Mouse (Mus musculus) hindbrain, embryonic 15.5 days (tissue): ENCODE results near the gene Car11. TPM values are rescaled to one million over a fixed set of nuclear protein-coding genes. Genes with fewer than 3 reads are reported as not detected.

Experiments used
- ATAC-seq: fragments of 200-750 bp; cut with Nextera tagmentation; 2 replicates; pipeline ENCODE4 v1.8.0; 2017; ENCODE audit warnings: low read depth, moderate number of reproducible peaks, moderate TSS enrichment; ENCODE audit not compliant: low FRiP score
- H3K27ac ChIP-seq: fragments of 300-500 bp; sonication (generic); replicated peaks from 2 replicates; pipeline ENCODE4 v1.5.1; 2015; ENCODE audit warnings: mild to moderate bottlenecking, inconsistent platforms
- H3K27me3 ChIP-seq: fragments of 300-500 bp; sonication (generic); 2 replicates; pipeline ENCODE4 v1.6.1; 2015; ENCODE audit warnings: control low read depth, inconsistent platforms
- H3K36me3 ChIP-seq: fragments of 300-500 bp; sonication (generic); 2 replicates; pipeline ENCODE4 v1.6.1; 2015; ENCODE audit warnings: control low read depth, inconsistent platforms
- H3K4me1 ChIP-seq: fragments of 300-500 bp; sonication (generic); replicated peaks from 2 replicates; pipeline ENCODE4 v1.6.1; 2015; ENCODE audit warnings: control low read depth, inconsistent platforms
- H3K4me2 ChIP-seq: fragments of 300-500 bp; sonication (generic); 2 replicates; pipeline ENCODE4 v1.6.1; 2015; ENCODE audit warnings: moderate library complexity, mild to moderate bottlenecking, inconsistent platforms
- H3K4me3 ChIP-seq: fragments of 300-500 bp; sonication (generic); 2 replicates; pipeline ENCODE4 v1.5.1; 2015; ENCODE audit warnings: mild to moderate bottlenecking, inconsistent platforms
- H3K9ac ChIP-seq: fragments of 300-500 bp; sonication (generic); 2 replicates; pipeline ENCODE4 v1.6.1; 2015; ENCODE audit warnings: inconsistent platforms
- H3K9me3 ChIP-seq: fragments of 300-500 bp; sonication (generic); 2 replicates; pipeline ENCODE4 v1.6.1; 2016; ENCODE audit warnings: control low read depth, inconsistent platforms
- WGBS: fragments of 180-500 bp; shearing (Covaris S2); methylation state at CpG from one replicate; pipeline ENCODE4 v1.1.7; 2015; 5-methylcytosine and 5-hydroxymethylcytosine counted together
- polyA plus RNA-seq: library from polyadenylated mRNA; unstranded; fragments of >200 nt; fragmentation: Nextera tagmentation; extraction: Ambion mirVana; gene quantifications from 2 replicates; pipeline ENCODE4 v1.2.1, GENCODE M21; 2015

The Car11 gene
- polyA plus RNA-seq, 1 experiment from 2014 or later, result 67.3 TPM

GRCm38 (mm10) chr7:45721234-45721571 lies 21.6 kb downstream of the Car11 start:
- ATAC-seq, result no peak
- H3K36me3 ChIP-seq, result peaks cover 26% of the 10 kb centered on the region
- H3K9ac ChIP-seq, result no peak overlapping the region
- no peak overlapping the region for H3K27ac ChIP-seq
- H3K27me3 ChIP-seq, result no peaks in the 10 kb centered on the region
- no peak overlapping the region for H3K4me2 ChIP-seq
- no peaks in the 10 kb centered on the region for H3K9me3 ChIP-seq
- WGBS, result 82% methylated on average over 7 of the region's 7 CpGs
- H3K4me3 ChIP-seq, result no peak overlapping the region
- peaks cover 24% of the 10 kb centered on the region for H3K4me1 ChIP-seq

GRCm38 (mm10) chr7:45721642-45722347 lies 22.2 kb downstream of the Car11 start:
- Histone ChIP-seq H3K4me3 (no peak overlapping the region), H3K27ac (no peak overlapping the region), H3K4me1 (peaks cover 18% of the 10 kb centered on the region), H3K9me3 (no peaks in the 10 kb centered on the region), H3K4me2 (no peak overlapping the region), H3K27me3 (no peaks in the 10 kb centered on the region), H3K36me3 (peaks cover 32% of the 10 kb centered on the region), H3K9ac (no peak overlapping the region)
- 53% methylated on average over 13 of the region's 13 CpGs for WGBS
- ATAC-seq, result no peak

- Histone ChIP-seq H3K4me3 (no peak overlapping the region), H3K4me1 (peaks cover 13% of the 10 kb centered on the region), H3K4me2 (no peak overlapping the region), H3K27ac (no peak overlapping the region), H3K27me3 (no peaks in the 10 kb centered on the region), H3K36me3 (peaks cover 36% of the 10 kb centered on the region), H3K9ac (no peak overlapping the region), H3K9me3 (no peaks in the 10 kb centered on the region)
- ATAC-seq, result no peak
- WGBS, result 79% methylated on average over 13 of the region's 13 CpGs
Measured at GRCm38 (mm10) chr7:45722348-45722713, 22.7 kb downstream of the Car11 start.

GRCm38 (mm10) chr7:45723301-45723700 lies 23.7 kb downstream of the Car11 start:
- 96% methylated on average over 4 of the region's 4 CpGs for WGBS
- Histone ChIP-seq H3K9ac (no peak overlapping the region), H3K36me3 (peaks cover 36% of the 10 kb centered on the region)

GRCm38 (mm10) chr7:45723781-45724180 lies 24.1 kb downstream of the Car11 start:
- no peaks in the 10 kb centered on the region for H3K27me3 ChIP-seq
- WGBS, result 97% methylated on average over 14 of the region's 14 CpGs
- H3K9me3 ChIP-seq, result no peaks in the 10 kb centered on the region
- ATAC-seq, result no peak
- peaks cover 36% of the 10 kb centered on the region for H3K36me3 ChIP-seq
- H3K4me3 ChIP-seq, result no peak overlapping the region
- H3K4me1 ChIP-seq, result peaks cover 10% of the 10 kb centered on the region
- H3K9ac ChIP-seq, result no peak overlapping the region
- H3K4me2 ChIP-seq, result no peak overlapping the region
- no peak overlapping the region for H3K27ac ChIP-seq

More at GRCm38 (mm10) chr7:45723301-45723700, 23.7 kb downstream of the Car11 start:
- Histone ChIP-seq H3K4me1 (peaks cover 13% of the 10 kb centered on the region), H3K4me3 (no peak overlapping the region), H3K4me2 (no peak overlapping the region), H3K27ac (no peak overlapping the region), H3K9me3 (no peaks in the 10 kb centered on the region), H3K27me3 (no peaks in the 10 kb centered on the region)
- ATAC-seq, result no peak

- 97% methylated on average over 9 of the region's 9 CpGs for WGBS
- no peak overlapping the region for H3K4me2 ChIP-seq
- no peak overlapping the region for H3K4me3 ChIP-seq
- H3K9me3 ChIP-seq, result no peaks in the 10 kb centered on the region
- no peak for ATAC-seq
- no peak overlapping the region for H3K9ac ChIP-seq
- no peaks in the 10 kb centered on the region for H3K27me3 ChIP-seq
- H3K27ac ChIP-seq, result no peak overlapping the region
- peaks cover 32% of the 10 kb centered on the region for H3K36me3 ChIP-seq
- no peaks in the 10 kb centered on the region for H3K4me1 ChIP-seq
Measured at GRCm38 (mm10) chr7:45725151-45725550, 25.5 kb downstream of the Car11 start.

- Histone ChIP-seq H3K4me3 (no peak within 1 kb of the TSS), H3K9me3 (no peaks in the 10 kb centered on the region), H3K4me1 (peaks cover under 1% of the 10 kb centered on the region; the same call in 1 of the 2 replicates), H3K27ac (no peak within 1 kb of the TSS), H3K27me3 (no peaks in the 10 kb centered on the region), H3K9ac (no peak within 1 kb of the TSS), H3K36me3 (peaks cover 28% of the 10 kb centered on the region), H3K4me2 (no peak within 1 kb of the TSS)
- 93% methylated on average over 11 of the region's 11 CpGs for WGBS
- no peak for ATAC-seq
Measured at GRCm38 (mm10) chr7:45725713-45726112, 26.1 kb downstream of the Car11 start, which contains the start of gene Spaca4. TSS of gene Spaca4 (minus strand) at chr7:45725813.

- no peak overlapping the region for H3K27ac ChIP-seq
- no peak overlapping the region for H3K4me2 ChIP-seq
- peaks cover 22% of the 10 kb centered on the region; the same call in 1 of the 2 replicates for H3K36me3 ChIP-seq
- H3K9ac ChIP-seq, result no peak overlapping the region
- 89% methylated on average over 10 of the region's 10 CpGs for WGBS
- no peak for ATAC-seq
- peaks cover 3% of the 10 kb centered on the region; the same call in 1 of the 2 replicates for H3K4me1 ChIP-seq
- H3K9me3 ChIP-seq, result no peaks in the 10 kb centered on the region
- no peaks in the 10 kb centered on the region for H3K27me3 ChIP-seq
- H3K4me3 ChIP-seq, result no peak overlapping the region
Measured at GRCm38 (mm10) chr7:45726419-45726818, 26.8 kb downstream of the Car11 start.

- Histone ChIP-seq H3K4me2 (no peak overlapping the region), H3K27me3 (no peaks in the 10 kb centered on the region), H3K27ac (no peak overlapping the region), H3K4me1 (peaks cover 3% of the 10 kb centered on the region; the same call in 1 of the 2 replicates), H3K4me3 (no peak overlapping the region), H3K36me3 (peaks cover 22% of the 10 kb centered on the region; the same call in 1 of the 2 replicates), H3K9ac (no peak overlapping the region), H3K9me3 (no peaks in the 10 kb centered on the region)
- 86% methylated on average over 3 of the region's 3 CpGs for WGBS
- no peak for ATAC-seq
Measured at GRCm38 (mm10) chr7:45727625-45728024, 28.0 kb downstream of the Car11 start.

- no peak for ATAC-seq
- no peak overlapping the region for H3K27ac ChIP-seq
- 0 out of 2 replicates have a peak, but pooled peaks cover 10% of the 10 kb centered on the region for H3K36me3 ChIP-seq
- no peaks in the 10 kb centered on the region for H3K9me3 ChIP-seq
- H3K4me2 ChIP-seq, result no peak overlapping the region
- H3K4me3 ChIP-seq, result no peak overlapping the region
- H3K4me1 ChIP-seq, result peaks cover 3% of the 10 kb centered on the region; the same call in 1 of the 2 replicates
- no peaks in the 10 kb centered on the region for H3K27me3 ChIP-seq
- 16% methylated on average over 16 of the region's 16 CpGs for WGBS
- H3K9ac ChIP-seq, result no peak overlapping the region
Measured at GRCm38 (mm10) chr7:45730727-45731431, 31.2 kb downstream of the Car11 start.

- Histone ChIP-seq H3K27me3 (no peaks in the 10 kb centered on the region), H3K27ac (no peak overlapping the region), H3K4me1 (peaks cover 3% of the 10 kb centered on the region; the same call in 1 of the 2 replicates), H3K9me3 (no peaks in the 10 kb centered on the region), H3K36me3 (no peaks in the 10 kb centered on the region), H3K9ac (no peak overlapping the region), H3K4me3 (no peak overlapping the region), H3K4me2 (no peak overlapping the region)
- ATAC-seq, result no peak
- 83% methylated on average over 5 of the region's 5 CpGs for WGBS
Measured at GRCm38 (mm10) chr7:45733477-45733876, 33.8 kb downstream of the Car11 start.

GRCm38 (mm10) chr7:45739162-45739763 lies 39.6 kb downstream of the Car11 start:
- Histone ChIP-seq H3K27ac (no peak overlapping the region), H3K36me3 (no peaks in the 10 kb centered on the region), H3K9me3 (no peaks in the 10 kb centered on the region), H3K4me2 (no peak overlapping the region), H3K4me1 (no peaks in the 10 kb centered on the region), H3K4me3 (no peak overlapping the region), H3K9ac (no peak overlapping the region), H3K27me3 (0 out of 2 replicates have a peak, but pooled peaks cover 6% of the 10 kb centered on the region)
- WGBS, result 8% methylated on average over 9 of the region's 9 CpGs
- ATAC-seq, result peak; percentile 88; the same call in 1 of the 2 replicates
